21 mouse cellular contexts compared by ENCODE assay signal in genomic region chr8:11801571-11801970, GRCm38 (mm10). TPM values are rescaled to one million over a fixed set of nuclear protein-coding genes. Genes with fewer than 3 reads are reported as not detected.
DNase-seq lines count a peak whose midpoint lies in the region; ATAC-seq lines count a peak whose summit lies in the region.
"Had no signal": no experiment of that assay in that cellular context is flagged by ENCODE, and none has a peak within 500 bp of the region (broad histone marks: within the 10 kb centered on the region; RNA-seq: fewer than 3 reads in every experiment).

No protein-coding gene starts in this region.

- H3K4me2 ChIP-seq in forebrain, embryonic 16.5 days (ENCODE audit: low read length) = no peak overlapping the region
- H3K4me2 ChIP-seq in forebrain, embryonic 11.5 days (ENCODE audit: low read depth, low read length, severe bottlenecking) = no peak overlapping the region
- no peak overlapping the region for H3K4me2 ChIP-seq in kidney, embryonic 16.5 days (replicated peaks; ENCODE audit: low read depth, low read length)
- H3K4me2 ChIP-seq: liver, embryonic 12.5 days; lung, embryonic 14.5 days; stomach, embryonic 15.5 days had no signal

- no peak overlapping the region for H3K4me3 ChIP-seq in forebrain, embryonic 16.5 days (replicated peaks; ENCODE audit: low read length)
- no peak overlapping the region for H3K4me3 ChIP-seq in forebrain, embryonic 11.5 days (ENCODE audit: low read depth, low read length)
- H3K4me3 ChIP-seq in kidney, embryonic 16.5 days (ENCODE audit: low read length) = no peak overlapping the region
- H3K4me3 ChIP-seq: liver, embryonic 12.5 days; stomach, embryonic 15.5 days had no signal

- H3K27me3 ChIP-seq in forebrain, embryonic 16.5 days (replicated peaks; ENCODE audit: control insufficient read depth, insufficient read depth, low read length) = no peaks in the 10 kb centered on the region
- H3K27me3 ChIP-seq in forebrain, embryonic 11.5 days (ENCODE audit: control insufficient read depth, insufficient read depth, low read length) = no peaks in the 10 kb centered on the region
- no peaks in the 10 kb centered on the region for H3K27me3 ChIP-seq in kidney, embryonic 16.5 days (ENCODE audit: insufficient read depth, low read length)
- H3K27me3 ChIP-seq: liver, embryonic 12.5 days; stomach, embryonic 15.5 days had no signal

- no peak for ATAC-seq in forebrain, embryonic 16.5 days
- no peak for ATAC-seq in forebrain, embryonic 11.5 days (replicated peaks; ENCODE audit: low FRiP score)
- ATAC-seq in kidney, embryonic 16.5 days (ENCODE audit: low FRiP score, low TSS enrichment) = no peak
- ATAC-seq: hindbrain, embryonic 16.5 days; intestine, postnatal 0 days; liver, embryonic 12.5 days had no signal

- peaks cover 7% of the 10 kb centered on the region; the same call in 1 of the 2 replicates for H3K36me3 ChIP-seq in forebrain, embryonic 16.5 days (ENCODE audit: control insufficient read depth, insufficient read depth)
- peaks cover 3% of the 10 kb centered on the region for H3K36me3 ChIP-seq in forebrain, embryonic 11.5 days (ENCODE audit: control insufficient read depth, insufficient read depth, low read length)
- H3K36me3 ChIP-seq in kidney, embryonic 16.5 days (ENCODE audit: insufficient read depth, low read length) = peaks cover 23% of the 10 kb centered on the region

- WGBS in forebrain, embryonic 16.5 days = 24% methylated on average over 8 of the region's 8 CpGs
- WGBS in forebrain, embryonic 11.5 days = 66% methylated on average over 8 of the region's 8 CpGs
- WGBS in kidney, embryonic 16.5 days = 61% methylated on average over 8 of the region's 8 CpGs

- H3K9me3 ChIP-seq in forebrain, embryonic 16.5 days (ENCODE audit: control insufficient read depth, low read length) = no peaks in the 10 kb centered on the region
- no peaks in the 10 kb centered on the region for H3K9me3 ChIP-seq in forebrain, embryonic 11.5 days (ENCODE audit: control insufficient read depth, low read length)
- no peaks in the 10 kb centered on the region for H3K9me3 ChIP-seq in kidney, embryonic 16.5 days (ENCODE audit: low read length)
- H3K9me3 ChIP-seq: liver, embryonic 12.5 days; stomach, embryonic 15.5 days had no signal

- H3K27ac ChIP-seq in forebrain, embryonic 16.5 days (ENCODE audit: low read length) = peak overlapping the region; percentile 46; the same call in 1 of the 2 replicates
- H3K27ac ChIP-seq in forebrain, embryonic 11.5 days (ENCODE audit: low read depth, low read length) = no peak overlapping the region
- peak overlapping the region; percentile 64 for H3K27ac ChIP-seq in kidney, embryonic 16.5 days (ENCODE audit: low read length)
- H3K27ac ChIP-seq: liver, embryonic 12.5 days; stomach, embryonic 15.5 days had no signal

- no peak overlapping the region for H3K9ac ChIP-seq in forebrain, embryonic 16.5 days (replicated peaks; ENCODE audit: low read depth, low read length)
- no peak overlapping the region for H3K9ac ChIP-seq in forebrain, embryonic 11.5 days (ENCODE audit: low read length)
- no peak overlapping the region for H3K9ac ChIP-seq in kidney, embryonic 16.5 days (replicated peaks; ENCODE audit: low read length)
- H3K9ac ChIP-seq: liver, embryonic 12.5 days; lung, embryonic 14.5 days; stomach, embryonic 15.5 days had no signal

- no peak for DNase-seq in forebrain, embryonic 11.5 days (ENCODE audit: low spot score)
- DNase-seq in kidney, postnatal 25 days = no peak
- DNase-seq in 3134 (ENCODE audit: extremely low read depth, insufficient read length, low spot score) = peak; percentile 55
- peak; percentile 16 for DNase-seq in adipocyte (ENCODE audit: low spot score)
- DNase-seq in spleen, postnatal 14 days (ENCODE audit: low spot score in 2 of 2) = no peak
- no peak for DNase-seq in cerebellum, adult 8-10 months
- DNase-seq: cerebellum, postnatal 36 days; heart, postnatal 4 days; kidney, postnatal 4 days; lung, embryonic 14.5 days; right cerebral cortex, adult 18-20 months; thymus, postnatal 14 days had no signal

- H3K4me1 ChIP-seq in forebrain, embryonic 16.5 days (replicated peaks; ENCODE audit: control insufficient read depth, insufficient read depth, low read length) = peaks cover 9% of the 10 kb centered on the region
- no peaks in the 10 kb centered on the region for H3K4me1 ChIP-seq in forebrain, embryonic 11.5 days (replicated peaks; ENCODE audit: control insufficient read depth, insufficient read depth, low read length)
- no peaks in the 10 kb centered on the region; the same call in 1 of the 2 replicates for H3K4me1 ChIP-seq in kidney, embryonic 16.5 days (ENCODE audit: insufficient read depth, low read length)
- H3K4me1 ChIP-seq: liver, embryonic 12.5 days had no signal

RNA-seq across cellular contexts. Expression of gene Tex29, which starts 38.7 kb away (rescaled TPM):
- polyA plus RNA-seq in forebrain, embryonic 16.5 days (2015; fragmentation: Nextera tagmentation; extraction: Ambion mirVana) = 0.52 and 0.66 TPM in 2 replicates
- polyA plus RNA-seq in forebrain, embryonic 11.5 days (2014; fragmentation: Nextera tagmentation; extraction: Ambion mirVana) = 0.24 TPM in 1 of 2 replicates, not detected in the other
- polyA plus RNA-seq in kidney, embryonic 16.5 days (2015; fragmentation: Nextera tagmentation; extraction: Ambion mirVana) = 0.37 and 0.63 TPM in 2 replicates
- polyA plus RNA-seq: embryonic facial prominence, embryonic 11.5 days; liver, embryonic 12.5 days; lung, embryonic 14.5 days; neural tube, embryonic 11.5 days; small intestine, adult 2 months; stomach, embryonic 15.5 days had no signal

Comparison
In these comparisons a context has a peak if more than half of its experiments do, and no peak if none do; other contexts are left out.
1. DNase-seq: peak in 3134 (single experiment) and adipocyte (single experiment); none in forebrain, embryonic 11.5 days (single experiment), kidney, postnatal 25 days (0 of 2), spleen, postnatal 14 days (0 of 2) and cerebellum, adult 8-10 months (single experiment).